Comparison of ENCODE assay signal across 26 mouse cellular contexts in genomic region chr3:84875306-84875705, GRCm38 (mm10).
DNase-seq lines count a peak whose midpoint lies in the region; ATAC-seq and TF ChIP-seq lines count a peak whose summit lies in the region.
"Had no signal": no experiment of that assay in that cellular context is flagged by ENCODE, and none has a peak within 500 bp of the region (broad histone marks: within the 10 kb centered on the region; RNA-seq: fewer than 3 reads in every experiment).

No protein-coding gene starts in this region.

- no peaks in the 10 kb centered on the region for H3K27me3 ChIP-seq in heart, embryonic 12.5 days (replicated peaks)
- no peaks in the 10 kb centered on the region for H3K27me3 ChIP-seq in lung, postnatal 0 days (replicated peaks; ENCODE audit: insufficient read depth, low read length)
- no peaks in the 10 kb centered on the region for H3K27me3 ChIP-seq in stomach, embryonic 16.5 days (ENCODE audit: control insufficient read depth, insufficient read depth, low read length)
- H3K27me3 ChIP-seq: embryonic facial prominence, embryonic 12.5 days; forebrain, embryonic 12.5 days; limb, embryonic 13.5 days; liver, embryonic 13.5 days; midbrain, embryonic 15.5 days; neural tube, embryonic 12.5 days had no signal

- WGBS in heart, embryonic 12.5 days = 74% methylated on average over 9 of the region's 9 CpGs
- WGBS in lung, postnatal 0 days = 49% methylated on average over 9 of the region's 9 CpGs
- whole genome bisulfite sequencing in stomach, embryonic 16.5 days = 33% methylated on average over 9 of the region's 9 CpGs

- intact Hi-C loops in heart, postnatal 14 days (cut with DNase I) = no loop called here

- 0 out of 2 replicates have a peak, but pooled peaks have one; percentile 36 for ATAC-seq in heart, embryonic 12.5 days (ENCODE audit: insufficient number of reproducible peaks, low FRiP score)
- ATAC-seq in lung, postnatal 0 days = peak; percentile 86
- ATAC-seq in stomach, embryonic 16.5 days (ENCODE audit: insufficient read depth, low FRiP score) = peak; percentile 74
- ATAC-seq: midbrain, embryonic 15.5 days had no signal

- H3K9ac ChIP-seq in heart, embryonic 12.5 days = no peak overlapping the region
- no peak overlapping the region for H3K9ac ChIP-seq in lung, postnatal 0 days (replicated peaks; ENCODE audit: low read depth)
- peak overlapping the region; percentile 14; the same call in 1 of the 2 replicates for H3K9ac ChIP-seq in stomach, embryonic 16.5 days (ENCODE audit: low read length)
- H3K9ac ChIP-seq: embryonic facial prominence, embryonic 12.5 days; forebrain, embryonic 12.5 days; limb, embryonic 13.5 days; liver, embryonic 13.5 days; midbrain, embryonic 15.5 days; neural tube, embryonic 12.5 days had no signal

- TF ChIP-seq CTCF in lung, postnatal 0 days (IDR thresholded peaks at IDR 0.05) = no peak

- peaks cover 3% of the 10 kb centered on the region; the same call in 1 of the 2 replicates for H3K36me3 ChIP-seq in heart, embryonic 12.5 days
- no peaks in the 10 kb centered on the region for H3K36me3 ChIP-seq in lung, postnatal 0 days (ENCODE audit: insufficient read depth, low read length)
- no peaks in the 10 kb centered on the region for H3K36me3 ChIP-seq in stomach, embryonic 16.5 days (ENCODE audit: control insufficient read depth, insufficient read depth, low read length)
- H3K36me3 ChIP-seq: embryonic facial prominence, embryonic 12.5 days; forebrain, embryonic 12.5 days; limb, embryonic 13.5 days; liver, embryonic 13.5 days; midbrain, embryonic 15.5 days; neural tube, embryonic 12.5 days had no signal

- no peak overlapping the region for H3K27ac ChIP-seq in heart, embryonic 12.5 days (ENCODE audit: poor library complexity, severe bottlenecking)
- H3K27ac ChIP-seq in lung, postnatal 0 days (ENCODE audit: low read length) = 0 out of 2 replicates have a peak overlapping the region, but pooled peaks have one; percentile 20
- H3K27ac ChIP-seq in stomach, embryonic 16.5 days (ENCODE audit: low read length) = peak overlapping the region; percentile 29; the same call in 1 of the 2 replicates
- H3K27ac ChIP-seq: embryonic facial prominence, embryonic 12.5 days; forebrain, embryonic 12.5 days; limb, embryonic 13.5 days; liver, embryonic 13.5 days; macrophage; midbrain, embryonic 15.5 days; neural tube, embryonic 12.5 days had no signal

- peaks cover 5% of the 10 kb centered on the region; the same call in 1 of the 2 replicates for H3K4me1 ChIP-seq in heart, embryonic 12.5 days (replicated peaks)
- H3K4me1 ChIP-seq in lung, postnatal 0 days (ENCODE audit: insufficient read depth, low read depth, low read length) = no peaks in the 10 kb centered on the region
- H3K4me1 ChIP-seq in stomach, embryonic 16.5 days (ENCODE audit: control insufficient read depth, insufficient read depth, low read length) = peaks cover 10% of the 10 kb centered on the region; the same call in 1 of the 2 replicates
- H3K4me1 ChIP-seq: embryonic facial prominence, embryonic 12.5 days; forebrain, embryonic 12.5 days; liver, embryonic 13.5 days; midbrain, embryonic 15.5 days; neural tube, embryonic 12.5 days had no signal

- no peak for DNase-seq in heart, postnatal 14 days
- DNase-seq in ZHBTc4 (ENCODE audit: low read depth, low spot score) = peak; percentile 68
- peak; percentile 61 for DNase-seq in lung, postnatal 0 days (ENCODE audit: low spot score)
- DNase-seq in layer of hippocampus, adult 9-11 months = no peak
- no peak for DNase-seq in adrenal gland, adult 18-20 months (ENCODE audit: low spot score in 2 of 2)
- no peak for DNase-seq in layer of hippocampus, postnatal 25 days (ENCODE audit: extremely low spot score in 1 of 2, low spot score in 1 of 2)
- DNase-seq: adrenal gland, adult 8-10 months; cerebellum, adult 18-20 months; cerebellum, postnatal 14 days; gastrocnemius, postnatal 10 days; heart, adult 11 months; heart, postnatal 10 days; kidney, adult 8-10 months; kidney, postnatal 10 days; liver, embryonic 13.5 days; right cerebral cortex, postnatal 14 days; thymus, adult 2 months had no signal

- no peak overlapping the region for H3K4me2 ChIP-seq in heart, embryonic 12.5 days
- H3K4me2 ChIP-seq in lung, postnatal 0 days (replicated peaks; ENCODE audit: low read depth, low read length) = peak overlapping the region; percentile 8; the same call in 1 of the 2 replicates
- H3K4me2 ChIP-seq in stomach, embryonic 16.5 days (ENCODE audit: low read depth, low read length) = peak overlapping the region; percentile 22; the same call in 1 of the 2 replicates
- H3K4me2 ChIP-seq: embryonic facial prominence, embryonic 12.5 days; forebrain, embryonic 12.5 days; heart, embryonic 11.5 days; limb, embryonic 13.5 days; liver, embryonic 13.5 days; midbrain, embryonic 15.5 days; neural tube, embryonic 12.5 days had no signal

- TF ChIP-seq EP300 in lung, postnatal 0 days (IDR thresholded peaks at IDR 0.05) = no peak

- H3K4me3 ChIP-seq in heart, embryonic 12.5 days = no peak overlapping the region
- 0 out of 2 replicates have a peak overlapping the region, but pooled peaks have one; percentile 5 for H3K4me3 ChIP-seq in lung, postnatal 0 days (ENCODE audit: low read depth, low read length)
- H3K4me3 ChIP-seq in stomach, embryonic 16.5 days (replicated peaks; ENCODE audit: low read length) = no peak overlapping the region
- H3K4me3 ChIP-seq: embryonic facial prominence, embryonic 12.5 days; forebrain, embryonic 12.5 days; limb, embryonic 13.5 days; liver, embryonic 13.5 days; midbrain, embryonic 15.5 days; neural tube, embryonic 12.5 days had no signal

- H3K9me3 ChIP-seq in heart, embryonic 12.5 days (replicated peaks) = no peaks in the 10 kb centered on the region
- H3K9me3 ChIP-seq in lung, postnatal 0 days (ENCODE audit: low read length) = no peaks in the 10 kb centered on the region
- no peaks in the 10 kb centered on the region for H3K9me3 ChIP-seq in stomach, embryonic 16.5 days (replicated peaks; ENCODE audit: control insufficient read depth, low read length)
- H3K9me3 ChIP-seq: embryonic facial prominence, embryonic 12.5 days; forebrain, embryonic 12.5 days; limb, embryonic 13.5 days; liver, embryonic 13.5 days; midbrain, embryonic 15.5 days; neural tube, embryonic 12.5 days had no signal

Comparison
In these comparisons a context has a peak if more than half of its experiments do, and no peak if none do; other contexts are left out.
1. ATAC-seq: peak in every context shown above with its lines; median percentile 86 in lung, postnatal 0 days; 74 in stomach, embryonic 16.5 days; 36 in heart, embryonic 12.5 days.
2. DNase-seq: peak in ZHBTc4 (single experiment) and lung, postnatal 0 days (single experiment); none in heart, postnatal 14 days (0 of 2), layer of hippocampus, adult 9-11 months (single experiment), adrenal gland, adult 18-20 months (0 of 2) and layer of hippocampus, postnatal 25 days (0 of 2).